ENCODE assay signal across 20 mouse cellular contexts in genomic region chr12:69544562-69544961, GRCm38 (mm10). TPM values are rescaled to one million over a fixed set of nuclear protein-coding genes. Genes with fewer than 3 reads are reported as not detected.
DNase-seq lines count a peak whose midpoint lies in the region; TF ChIP-seq lines count a peak whose summit lies in the region.
"Had no signal": no experiment of that assay in that cellular context is flagged by ENCODE, and none has a peak within 500 bp of the region (broad histone marks: within the 10 kb centered on the region; RNA-seq: fewer than 3 reads in every experiment).

No protein-coding gene starts in this region.

- DNase-seq in heart, adult 11 months = peak; percentile 61
- no peak for DNase-seq in heart, adult 18-20 months
- DNase-seq in A20 (ENCODE audit: low read depth, low spot score) = peak; percentile 74
- no peak for DNase-seq in left cerebral cortex, postnatal 36 days (ENCODE audit: low spot score in 2 of 2)
- DNase-seq: adrenal gland, adult 8-10 months; adrenal gland, postnatal 14 days; adrenal gland, postnatal 36 days; cerebellum, adult 11-12 months; cerebellum, adult 2 months; cerebellum, adult 9-10 months; cerebellum, postnatal 10 days; cerebellum, postnatal 25 days; forebrain, postnatal 0 days had no signal

- H3K27ac ChIP-seq in small intestine, adult 2 months (ENCODE audit: insufficient read depth, low read depth, low read length) = peak overlapping the region; percentile 32; the same call in 1 of the 2 replicates
- H3K27ac ChIP-seq: embryonic facial prominence, embryonic 10.5 days; embryonic facial prominence, embryonic 12.5 days; forebrain, embryonic 13.5 days; forebrain, embryonic 15.5 days had no signal

- H3K4me1 ChIP-seq in small intestine, adult 2 months (ENCODE audit: control insufficient read depth, insufficient read depth, insufficient read length, low read length) = peaks cover 9% of the 10 kb centered on the region; the same call in 1 of the 2 replicates
- H3K4me1 ChIP-seq: embryonic facial prominence, embryonic 12.5 days had no signal

- no peak for TF ChIP-seq CTCF in small intestine, adult 2 months (IDR thresholded peaks at IDR 0.05; ENCODE audit: extremely low read depth, insufficient read length, insufficient replicate concordance, low read depth, low read length)

- WGBS in small intestine, adult 2 months = 60% methylated on average over 2 of the region's 2 CpGs

- no peaks in the 10 kb centered on the region for H3K36me3 ChIP-seq in small intestine, adult 2 months (ENCODE audit: control insufficient read depth, insufficient read depth, low read length)
- H3K36me3 ChIP-seq: embryonic facial prominence, embryonic 10.5 days; embryonic facial prominence, embryonic 12.5 days; forebrain, embryonic 15.5 days; G1E had no signal

- no peaks in the 10 kb centered on the region for H3K27me3 ChIP-seq in small intestine, adult 2 months (ENCODE audit: control insufficient read depth, insufficient read depth, low read length)
- H3K27me3 ChIP-seq: embryonic facial prominence, embryonic 12.5 days; forebrain, embryonic 13.5 days; forebrain, embryonic 15.5 days; Patski had no signal

- intact Hi-C loops in left cerebral cortex, postnatal 36 days (cut with DNase I) = no loop called here

- no peak for TF ChIP-seq POLR2A in small intestine, adult 2 months (IDR thresholded peaks at IDR 0.05; ENCODE audit: low read depth, low read length)

- no peak overlapping the region for H3K4me3 ChIP-seq in small intestine, adult 2 months (ENCODE audit: low read depth, low read length)
- H3K4me3 ChIP-seq: embryonic facial prominence, embryonic 10.5 days; embryonic facial prominence, embryonic 12.5 days; forebrain, embryonic 13.5 days; forebrain, embryonic 15.5 days had no signal

RNA-seq across cellular contexts. Expression of gene Vcpkmt, which starts 38.3 kb away (rescaled TPM):
- 1 to 10 TPM; 4.2 to 4.8 TPM for total RNA-seq in heart, adult 18-20 months (2021)
- polyA plus RNA-seq in small intestine, adult 2 months (2012; rRNA removed) = 4.4 and 7.6 TPM in 2 replicates
- total RNA-seq in left cerebral cortex, postnatal 36 days (2021) = 10 to 100 TPM; 20.3 to 24.8 TPM

Comparison
In these comparisons a context has a peak if more than half of its experiments do, and no peak if none do; other contexts are left out.
1. DNase-seq: peak in heart, adult 11 months (single experiment) and A20 (single experiment); none in heart, adult 18-20 months (0 of 2) and left cerebral cortex, postnatal 36 days (0 of 2).